Mouse (Mus musculus): ENCODE measurements around the gene Bzw1. TPM values are rescaled to one million over a fixed set of nuclear protein-coding genes. Genes with fewer than 3 reads are reported as not detected.
A peak's percentile ranks its signal among the peaks of the same experiment; 100 is the strongest.

Gene Bzw1
- 384 and 399 TPM in 2 replicates for polyA plus RNA-seq (2015; fragmentation: Nextera tagmentation; extraction: Ambion mirVana)

DNA sequence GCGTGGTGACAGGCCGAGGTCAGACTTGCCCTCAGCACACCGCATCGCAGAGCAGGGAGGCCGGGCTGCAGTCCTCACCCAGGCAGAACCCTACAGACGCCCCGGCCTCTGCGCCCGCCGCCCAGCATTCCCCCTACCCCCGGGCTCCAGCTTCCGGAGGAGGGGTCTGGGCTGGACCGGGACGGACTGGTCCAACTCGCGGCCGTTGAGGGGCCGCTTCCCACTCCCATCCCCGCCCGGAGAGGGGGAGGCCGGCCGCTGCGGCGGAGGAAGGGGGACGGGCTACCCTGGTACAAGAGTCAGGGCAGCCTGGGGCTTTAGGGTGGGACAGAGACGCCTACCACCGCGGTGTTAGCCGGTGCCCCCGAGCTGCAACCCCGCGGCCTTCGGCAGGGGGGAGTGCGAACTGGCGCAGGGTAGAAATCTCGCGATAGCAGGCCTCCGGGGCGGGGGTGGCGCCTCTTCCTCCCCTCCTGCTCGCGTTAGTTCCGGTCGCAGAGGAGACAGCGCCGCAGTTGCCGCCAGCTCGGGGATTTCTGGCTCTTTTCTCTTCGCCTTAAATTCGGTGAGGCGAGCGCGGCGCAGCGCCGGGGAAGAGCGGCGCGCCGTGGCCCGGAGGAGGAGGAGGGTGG, at the start of gene Bzw1:
TSS of gene Bzw1 (plus strand) at position 247 of the 632 bp plus-strand sequence.
- peaks cover 29% of the 10 kb centered on the region for H3K36me3 ChIP-seq
- H3K27ac ChIP-seq: peak within 1 kb of the TSS; percentile 100
- peak within 1 kb of the TSS; percentile 97 for H3K9ac ChIP-seq
- peak within 1 kb of the TSS; percentile 97 for H3K4me3 ChIP-seq
- no peaks in the 10 kb centered on the region for H3K27me3 ChIP-seq
- peak within 1 kb of the TSS; percentile 87 for H3K4me2 ChIP-seq
- H3K9me3 ChIP-seq: no peaks in the 10 kb centered on the region
- WGBS: under 1% methylated on average over 44 of the region's 61 CpGs
- H3K4me1 ChIP-seq (replicated peaks): peaks cover 28% of the 10 kb centered on the region
- ATAC-seq (ENCODE audit: low FRiP score): peak; percentile 98

DNA sequence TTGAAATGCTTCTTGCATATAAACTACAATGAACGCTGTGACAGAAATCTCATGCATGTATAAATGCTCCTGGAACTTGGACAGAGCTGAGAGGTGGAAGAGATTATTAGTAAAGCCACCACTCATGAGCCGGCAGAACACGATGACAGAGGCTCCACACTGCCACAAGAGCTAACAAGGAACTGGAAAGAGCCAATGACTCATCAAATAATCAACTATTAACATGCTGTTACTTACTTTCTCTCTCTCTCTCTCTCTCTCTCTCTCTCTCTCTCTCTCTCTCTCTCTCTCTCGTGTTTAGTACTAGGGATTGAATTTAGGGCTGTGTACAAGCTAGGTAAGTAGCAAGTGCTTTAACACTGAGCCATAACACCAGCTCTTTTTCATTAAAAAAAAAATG, 48.8 kb upstream of the Bzw1 start:
- Histone ChIP-seq H3K9me3 (no peaks in the 10 kb centered on the region), H3K27me3 (no peaks in the 10 kb centered on the region), H3K4me3 (no peak overlapping the region), H3K36me3 (no peaks in the 10 kb centered on the region), H3K9ac (no peak overlapping the region), H3K4me1 (replicated peaks) (no peaks in the 10 kb centered on the region), H3K27ac (no peak overlapping the region), H3K4me2 (no peak overlapping the region)
- 83% methylated on average over 4 of the region's 4 CpGs for WGBS
- ATAC-seq (ENCODE audit: low FRiP score): no peak

DNA sequence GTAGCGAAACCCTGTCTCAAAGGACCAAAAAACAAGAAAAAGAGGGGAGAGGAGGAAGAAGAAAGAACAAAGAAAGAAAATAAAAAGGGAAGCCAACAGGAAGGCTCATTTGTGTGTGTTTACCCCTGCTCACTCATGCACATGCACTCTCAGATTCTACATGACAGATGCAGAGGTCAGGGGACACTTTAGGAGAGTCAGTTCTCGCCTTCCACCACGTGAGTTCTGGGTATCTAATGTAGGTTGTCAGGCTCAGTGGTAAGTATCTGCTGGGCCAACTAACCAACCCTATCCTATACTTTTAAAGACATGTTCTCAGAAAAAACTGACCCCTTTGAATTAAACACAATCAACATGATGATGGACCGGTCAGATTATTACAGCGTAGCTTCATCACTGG, 48.1 kb upstream of the Bzw1 start:
- Histone ChIP-seq H3K4me2 (no peak overlapping the region), H3K27ac (no peak overlapping the region), H3K27me3 (no peaks in the 10 kb centered on the region), H3K9me3 (no peaks in the 10 kb centered on the region), H3K4me3 (no peak overlapping the region), H3K36me3 (no peaks in the 10 kb centered on the region), H3K9ac (no peak overlapping the region), H3K4me1 (replicated peaks) (no peaks in the 10 kb centered on the region)
- no peak for ATAC-seq (ENCODE audit: low FRiP score)
- 80% methylated on average over 5 of the region's 5 CpGs for WGBS

DNA sequence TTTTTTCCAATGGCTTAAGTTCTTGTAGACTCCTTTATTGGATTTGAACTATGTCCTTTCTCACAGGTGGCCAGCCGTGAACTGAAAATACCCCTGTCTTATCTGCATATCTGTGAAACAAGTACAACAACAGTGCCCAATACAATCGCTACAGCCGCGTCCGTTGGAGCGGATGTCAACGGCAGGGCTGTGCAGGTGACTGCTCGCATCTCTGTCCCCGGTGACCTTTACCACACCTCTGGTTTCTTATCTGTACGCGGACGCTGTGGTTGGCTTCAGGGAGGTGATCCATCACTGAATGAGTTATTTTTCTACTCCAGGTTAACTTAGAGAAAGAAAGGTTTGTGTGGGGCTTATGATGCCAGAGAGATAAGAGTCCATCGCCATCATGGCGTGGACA, 46.5 kb upstream of the Bzw1 start:
- Histone ChIP-seq H3K4me3 (no peak overlapping the region), H3K9ac (no peak overlapping the region), H3K4me2 (no peak overlapping the region), H3K9me3 (no peaks in the 10 kb centered on the region), H3K36me3 (no peaks in the 10 kb centered on the region), H3K4me1 (replicated peaks) (no peaks in the 10 kb centered on the region), H3K27me3 (no peaks in the 10 kb centered on the region), H3K27ac (no peak overlapping the region)
- no peak for ATAC-seq (ENCODE audit: low FRiP score)
- 94% methylated on average over 14 of the region's 14 CpGs for WGBS

DNA sequence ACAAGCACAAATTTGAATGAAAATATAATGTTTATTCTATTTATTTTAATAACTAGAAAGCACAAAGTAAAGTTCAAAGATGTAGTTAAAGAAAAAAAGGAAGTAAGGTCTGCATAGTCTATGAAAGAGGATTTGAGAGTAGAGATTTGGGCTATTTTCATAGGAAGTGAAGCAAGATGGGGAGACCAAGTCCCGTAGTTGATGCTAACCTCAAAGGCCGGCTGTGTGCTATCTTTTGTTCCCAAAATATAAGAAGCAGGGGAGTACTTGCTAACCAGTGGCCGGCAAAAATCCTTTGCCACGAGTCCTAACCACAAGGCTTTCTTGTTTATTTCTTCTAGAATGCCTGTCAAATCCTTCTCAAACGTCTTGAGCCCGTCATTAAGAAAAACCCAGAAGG, 44.0 kb upstream of the Bzw1 start:
- Histone ChIP-seq H3K9me3 (no peaks in the 10 kb centered on the region), H3K4me1 (replicated peaks) (no peaks in the 10 kb centered on the region; the same call in 1 of the 2 replicates), H3K27ac (no peak overlapping the region), H3K36me3 (no peaks in the 10 kb centered on the region), H3K4me3 (no peak overlapping the region), H3K4me2 (no peak overlapping the region), H3K9ac (no peak overlapping the region), H3K27me3 (no peaks in the 10 kb centered on the region)
- WGBS: 83% methylated on average over 6 of the region's 6 CpGs
- ATAC-seq (ENCODE audit: low FRiP score): no peak

DNA sequence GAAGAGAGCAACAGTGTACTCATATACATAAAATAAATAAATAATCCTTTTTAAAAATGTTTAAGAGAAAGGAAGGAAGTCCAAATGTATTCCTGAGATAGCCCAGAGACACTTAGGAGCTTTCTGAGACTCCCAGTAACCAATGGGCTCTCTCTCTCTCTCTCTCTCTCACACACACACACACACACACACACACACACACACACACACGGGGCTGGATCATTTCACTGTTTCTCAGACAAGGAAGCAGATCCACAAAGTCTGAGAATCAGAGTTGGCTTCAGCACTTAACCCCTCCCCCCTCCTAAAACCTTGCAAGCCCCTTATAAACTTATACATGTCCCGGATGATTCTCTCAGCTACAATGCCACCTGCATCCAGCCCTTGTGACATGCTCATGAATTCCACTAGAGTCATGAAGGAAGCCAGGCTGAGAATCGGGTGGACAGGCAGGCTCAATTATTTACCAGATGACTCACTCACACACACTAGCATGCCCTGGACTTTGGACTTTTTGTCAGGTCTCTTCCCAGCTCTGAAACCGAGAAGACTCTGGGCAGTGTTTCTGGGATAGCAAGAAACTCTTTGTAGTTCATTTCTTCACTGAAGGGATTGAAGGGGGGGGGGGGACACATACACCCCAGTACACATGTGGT, 39.3 kb upstream of the Bzw1 start:
- H3K4me2 ChIP-seq: no peak overlapping the region
- H3K4me1 ChIP-seq (replicated peaks): no peaks in the 10 kb centered on the region; the same call in 1 of the 2 replicates
- H3K9me3 ChIP-seq: no peaks in the 10 kb centered on the region
- ATAC-seq (ENCODE audit: low FRiP score): no peak
- no peak overlapping the region for H3K27ac ChIP-seq
- 74% methylated on average over 4 of the region's 4 CpGs for WGBS
- no peak overlapping the region for H3K4me3 ChIP-seq
- H3K36me3 ChIP-seq: no peaks in the 10 kb centered on the region
- no peak overlapping the region for H3K9ac ChIP-seq
- H3K27me3 ChIP-seq: no peaks in the 10 kb centered on the region

DNA sequence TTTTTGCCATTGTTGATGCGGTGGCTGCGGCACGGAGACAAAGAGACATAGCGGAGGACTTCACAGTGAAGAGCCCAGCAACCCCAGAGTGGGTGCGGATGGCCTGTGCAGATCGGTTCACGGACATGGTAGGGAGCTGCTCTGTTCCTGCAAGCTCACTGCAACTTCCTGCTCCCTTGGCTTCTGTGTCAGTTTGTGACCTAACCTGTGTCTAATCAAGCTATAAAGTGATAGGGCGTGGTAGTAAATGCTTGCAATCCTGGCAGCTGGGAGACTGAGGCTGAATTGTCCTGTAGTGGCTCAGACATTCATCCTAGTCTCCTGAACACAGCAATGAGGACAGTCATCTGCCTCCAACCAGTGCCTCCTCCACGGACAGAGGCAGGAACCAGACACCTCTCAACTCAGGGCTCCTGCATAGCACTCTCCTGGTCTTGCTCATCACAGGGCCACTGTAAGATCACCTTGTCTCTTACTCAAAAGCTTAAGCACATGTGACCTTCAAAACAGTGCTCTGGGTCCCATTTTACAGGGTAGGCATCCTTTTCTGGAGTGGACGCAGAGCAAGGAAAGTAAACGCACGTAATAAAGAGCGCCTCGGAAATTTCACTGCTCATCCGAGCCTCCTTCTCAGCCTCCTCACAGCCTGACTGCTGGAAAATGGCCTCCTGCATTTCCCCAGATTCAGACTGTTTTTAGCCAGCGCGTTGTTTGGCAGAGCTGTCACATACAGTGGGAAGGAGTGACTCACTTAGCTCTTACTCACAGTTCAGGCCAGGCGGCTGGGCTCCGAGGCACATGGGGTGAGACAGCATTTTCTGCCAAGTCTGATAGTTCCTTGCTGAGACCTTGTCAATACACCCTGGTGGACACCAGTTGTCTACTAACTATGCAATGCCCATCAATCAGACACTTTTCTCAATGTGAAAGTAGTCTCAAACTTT, 33.5 kb upstream of the Bzw1 start:
- no peak overlapping the region for H3K4me2 ChIP-seq
- no peaks in the 10 kb centered on the region for H3K4me1 ChIP-seq (replicated peaks)
- no peaks in the 10 kb centered on the region for H3K36me3 ChIP-seq
- no peak overlapping the region for H3K27ac ChIP-seq
- no peak overlapping the region for H3K4me3 ChIP-seq
- H3K27me3 ChIP-seq: no peaks in the 10 kb centered on the region
- H3K9me3 ChIP-seq: no peaks in the 10 kb centered on the region
- H3K9ac ChIP-seq: no peak overlapping the region
- WGBS: 85% methylated on average over 19 of the region's 19 CpGs
- ATAC-seq (ENCODE audit: low FRiP score): no peak

DNA sequence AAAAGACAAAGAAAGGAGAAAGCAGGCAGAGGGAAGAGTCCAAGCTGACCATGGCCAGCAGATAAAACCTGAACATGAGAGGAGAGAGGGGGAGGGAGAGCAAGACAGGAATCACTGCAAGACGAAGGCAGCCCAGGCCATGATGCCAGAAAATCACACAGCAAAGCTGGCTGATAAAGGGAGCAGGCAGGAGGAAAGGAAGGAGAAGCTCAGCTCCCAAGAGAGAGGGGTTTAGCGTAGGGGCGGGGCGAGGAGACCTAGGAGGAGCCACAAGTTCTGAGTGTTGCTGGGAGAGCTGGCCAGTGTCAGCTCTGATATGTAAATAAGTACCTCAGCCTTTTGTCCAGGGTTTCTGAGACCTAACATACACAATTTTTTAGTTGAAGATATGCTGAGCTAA, 30.4 kb upstream of the Bzw1 start:
- 56% methylated on average over 4 of the region's 4 CpGs for WGBS
- H3K4me1 ChIP-seq (replicated peaks): no peaks in the 10 kb centered on the region
- H3K27me3 ChIP-seq: no peaks in the 10 kb centered on the region
- H3K4me2 ChIP-seq: no peak overlapping the region
- H3K9me3 ChIP-seq: no peaks in the 10 kb centered on the region
- H3K9ac ChIP-seq: no peak overlapping the region
- no peak overlapping the region for H3K4me3 ChIP-seq
- H3K36me3 ChIP-seq: no peaks in the 10 kb centered on the region
- no peak for ATAC-seq (ENCODE audit: low FRiP score)
- H3K27ac ChIP-seq: no peak overlapping the region

DNA sequence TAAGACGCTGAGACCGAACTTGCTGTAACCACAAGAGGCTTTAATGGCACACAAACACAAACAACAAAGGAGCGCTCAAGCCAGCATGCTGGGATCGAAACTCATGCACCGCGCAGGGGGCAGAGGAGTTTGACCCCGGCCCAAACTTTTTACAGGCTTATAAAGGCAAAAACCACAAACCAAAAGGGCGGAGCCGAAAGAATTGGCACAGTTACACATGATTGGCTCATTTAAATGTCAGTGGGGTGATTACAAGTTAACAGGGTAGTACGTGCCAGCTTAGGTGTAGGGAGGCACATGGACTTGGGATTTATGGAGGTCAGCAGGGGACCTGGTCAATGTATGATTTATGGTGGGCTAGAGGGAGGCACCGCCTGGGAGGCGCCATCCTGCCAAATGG, 28.1 kb upstream of the Bzw1 start:
- no peak for ATAC-seq (ENCODE audit: low FRiP score)
- WGBS: 91% methylated on average over 12 of the region's 12 CpGs

DNA sequence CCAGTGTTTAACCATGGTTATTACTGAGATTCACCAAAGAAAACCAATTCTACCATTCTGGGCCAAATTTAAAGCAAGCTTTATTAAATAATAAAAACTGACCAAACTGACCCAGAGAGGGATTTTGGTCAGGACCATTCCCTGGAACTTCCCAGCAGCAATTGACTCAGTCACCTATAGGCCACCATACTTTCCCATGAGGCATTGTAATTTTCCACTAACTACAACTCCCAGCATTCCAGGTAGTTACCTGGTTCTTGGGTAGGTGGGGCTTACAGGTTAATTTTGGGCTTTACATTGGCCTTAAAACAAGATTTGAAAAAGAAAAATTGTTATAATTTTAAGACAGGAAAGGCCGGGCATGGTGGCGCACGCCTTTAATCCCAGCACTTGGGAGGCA, 26.9 kb upstream of the Bzw1 start:
- no peak for ATAC-seq (ENCODE audit: low FRiP score)
- no peaks in the 10 kb centered on the region for H3K27me3 ChIP-seq
- 94% methylated on average over 3 of the region's 3 CpGs for WGBS
- H3K9me3 ChIP-seq: no peaks in the 10 kb centered on the region
- no peak overlapping the region for H3K4me2 ChIP-seq
- no peaks in the 10 kb centered on the region for H3K36me3 ChIP-seq
- H3K4me3 ChIP-seq: no peak overlapping the region
- H3K9ac ChIP-seq: no peak overlapping the region
- H3K4me1 ChIP-seq (replicated peaks): no peaks in the 10 kb centered on the region
- no peak overlapping the region for H3K27ac ChIP-seq

More for the DNA sequence above, 28.1 kb upstream of the Bzw1 start:
- no peaks in the 10 kb centered on the region for H3K36me3 ChIP-seq
- H3K27me3 ChIP-seq: no peaks in the 10 kb centered on the region
- H3K9me3 ChIP-seq: no peaks in the 10 kb centered on the region
- no peak overlapping the region for H3K9ac ChIP-seq
- no peaks in the 10 kb centered on the region for H3K4me1 ChIP-seq (replicated peaks)
- no peak overlapping the region for H3K27ac ChIP-seq
- no peak overlapping the region for H3K4me3 ChIP-seq
- H3K4me2 ChIP-seq: no peak overlapping the region

DNA sequence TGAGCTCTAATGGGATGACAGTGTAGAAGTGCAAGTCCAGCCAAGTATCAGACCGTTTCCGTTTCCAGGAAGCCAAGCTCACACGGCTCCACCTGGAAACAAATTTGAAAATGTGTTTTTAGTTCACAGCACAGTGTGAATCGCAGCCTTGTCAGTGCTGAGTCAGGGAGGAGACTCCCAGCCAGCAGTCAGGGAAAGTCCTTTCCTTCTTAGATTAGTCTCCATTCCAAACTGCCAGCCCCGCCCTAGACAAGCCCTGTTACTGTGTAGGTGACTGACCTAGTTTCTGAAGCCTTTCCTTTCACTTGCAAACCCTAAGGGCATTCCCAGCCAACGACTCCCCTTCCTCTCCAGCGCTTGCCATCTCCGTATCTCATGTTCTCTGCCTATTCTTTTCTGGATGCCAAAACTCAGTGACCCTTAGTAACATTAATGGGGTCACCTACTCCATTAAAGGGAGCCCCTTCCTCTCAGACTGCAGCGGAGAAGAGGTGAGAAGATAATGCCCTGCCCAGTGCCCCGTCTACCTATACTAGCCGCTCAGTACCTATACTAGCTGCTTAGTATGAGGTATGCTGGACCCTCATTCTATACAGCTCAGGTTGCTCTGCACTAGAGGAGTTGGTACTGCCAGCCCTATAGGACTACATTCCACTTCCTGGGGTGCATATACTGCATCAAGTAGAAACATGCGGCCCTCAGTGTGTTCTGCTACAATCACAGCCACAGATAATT, 25.8 kb upstream of the Bzw1 start:
- 86% methylated on average over 12 of the region's 12 CpGs for WGBS
- ATAC-seq (ENCODE audit: low FRiP score): no peak

DNA sequence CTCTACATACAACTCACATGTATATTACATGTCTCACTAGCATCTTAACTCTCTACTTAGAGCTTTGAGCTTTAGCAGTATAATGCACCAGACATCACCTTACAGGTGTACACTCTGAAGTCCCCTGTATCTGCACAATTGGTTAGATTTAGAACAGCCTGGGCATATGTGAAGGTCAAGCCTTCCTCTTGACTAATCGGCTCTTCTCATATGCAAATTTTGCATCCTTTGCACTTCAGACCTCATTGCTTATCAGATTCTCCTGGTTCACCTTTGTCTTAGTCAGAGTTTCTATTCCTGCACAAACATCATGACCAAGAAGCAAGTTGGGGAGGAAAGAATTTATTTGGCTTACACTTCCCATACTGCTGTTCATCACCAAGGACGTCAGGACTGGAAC, 23.0 kb upstream of the Bzw1 start:
- H3K27me3 ChIP-seq: no peaks in the 10 kb centered on the region
- no peak overlapping the region for H3K27ac ChIP-seq
- ATAC-seq (ENCODE audit: low FRiP score): no peak
- no peaks in the 10 kb centered on the region for H3K36me3 ChIP-seq
- WGBS: 76% methylated on average over 2 of the region's 2 CpGs
- H3K9ac ChIP-seq: no peak overlapping the region
- no peaks in the 10 kb centered on the region for H3K9me3 ChIP-seq
- no peak overlapping the region for H3K4me2 ChIP-seq
- no peak overlapping the region for H3K4me3 ChIP-seq
- no peaks in the 10 kb centered on the region for H3K4me1 ChIP-seq (replicated peaks)

More for the DNA sequence above, 25.8 kb upstream of the Bzw1 start:
- Histone ChIP-seq H3K36me3 (no peaks in the 10 kb centered on the region), H3K27me3 (no peaks in the 10 kb centered on the region), H3K27ac (no peak overlapping the region), H3K4me3 (no peak overlapping the region), H3K4me2 (no peak overlapping the region), H3K9me3 (no peaks in the 10 kb centered on the region), H3K9ac (no peak overlapping the region), H3K4me1 (replicated peaks) (no peaks in the 10 kb centered on the region)

Measured in hindbrain, embryonic 13.5 days (tissue).